Mouse (Mus musculus) heart, embryonic 10.5 days (tissue): Measurements from ENCODE around the gene Slc6a4. TPM values are rescaled to one million over a fixed set of nuclear protein-coding genes. Genes with fewer than 3 reads are reported as not detected.

Experiments
- microRNA counts: library from miRNA; unstranded; fragments of <30 nt; microRNA quantifications from one replicate; lab custom pipeline; 2017
- microRNA-seq: library from miRNA; unstranded; fragments of <30 nt; microRNA quantifications from one replicate; pipeline ENCODE4, GENCODE M21; 2017
- polyA plus RNA-seq: library from polyadenylated mRNA; unstranded; fragments of >200 nt; fragmentation: Nextera tagmentation; extraction: Ambion mirVana; gene quantifications from 2 replicates; pipeline ENCODE4 v1.2.1, GENCODE M21; 2016

Slc6a4 gene
- polyA plus RNA-seq, 1 experiment from 2014 or later, result 2.3 TPM

MicroRNAs encoded within 50 kb of the gene (microRNA counts, 519-probe panel; counts per million panel counts)
- microRNA mmu-miR-423-3p (lab: Ali Mortazavi, UCI), result 5,507 counts per million, percentile 49 among the panel's probes with 10 or more counts
- microRNA mmu-miR-423-5p (lab: Ali Mortazavi, UCI), result 3,956 counts per million, percentile 21 among the panel's probes with 10 or more counts

Small RNAs within 50 kb of the gene (microRNA-seq; reads per million reads assigned to microRNA genes)
- gene Mir423, result 7,835 reads per million, percentile 93 among the genes with 10 or more reads in this experiment

Other genes starting within 250 kb of the Slc6a4 start
- gene Gosr1, start 235.0 kb upstream of the Slc6a4 start, polyA plus RNA-seq, result 20.9 and 26.5 TPM in 2 replicates
- gene Cpd, start 151.6 kb upstream of the Slc6a4 start, polyA plus RNA-seq, result 11.6 and 14.1 TPM in 2 replicates
- 0.40 TPM in 1 of 2 replicates, not detected in the other for gene Tmigd1, start 96.4 kb upstream of the Slc6a4 start, polyA plus RNA-seq
- 128 and 152 TPM in 2 replicates for gene Blmh, start 73.8 kb upstream of the Slc6a4 start, polyA plus RNA-seq
- 42.5 and 51.3 TPM in 2 replicates for gene Nsrp1, start 79.8 kb downstream of the Slc6a4 start, polyA plus RNA-seq
- gene Efcab5, start 190.4 kb downstream of the Slc6a4 start, polyA plus RNA-seq, result 0.28 and 0.34 TPM in 2 replicates
- 15.0 and 25.2 TPM in 2 replicates for gene Ssh2, start 217.7 kb downstream of the Slc6a4 start, polyA plus RNA-seq